Mouse (Mus musculus): Measurements from ENCODE around the gene Ms4a18. TPM values are rescaled to one million over a fixed set of nuclear protein-coding genes. Genes with fewer than 3 reads are reported as not detected.
"Not testable (repeated sequence)": the region's sequence is repeated elsewhere in the genome, so short reads cannot be mapped to it uniquely, and the experiment has no call there.

Ms4a18 gene
- not detected in 3 replicates for total RNA-seq (2017)

DNA sequence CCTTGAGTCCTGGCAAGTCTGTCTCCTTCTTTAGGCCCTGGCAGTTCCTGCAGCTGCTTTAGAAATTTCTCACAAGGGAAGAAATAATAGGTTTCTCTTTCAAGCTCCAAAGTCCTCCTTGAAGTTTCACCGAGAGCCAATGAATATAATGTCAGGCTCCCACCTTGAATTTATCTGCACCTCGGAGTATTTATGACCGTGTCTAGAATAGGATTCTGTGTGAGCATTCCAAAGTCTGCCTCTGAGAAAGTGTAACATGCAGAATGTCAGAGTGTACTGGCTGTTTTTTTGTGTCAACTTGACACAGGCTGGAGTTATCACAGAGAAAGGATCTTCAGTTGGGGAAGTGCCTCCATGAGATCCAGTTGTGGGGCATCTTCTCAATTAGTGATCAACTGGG, at the start of gene Ms4a18:
TSS of gene Ms4a18 (minus strand) at position 141 of the 400 bp plus-strand sequence.
- no peak for ATAC-seq (replicated peaks; ENCODE audit: insufficient number of reproducible peaks, low FRiP score, low TSS enrichment, poor library complexity, severe bottlenecking)

DNA sequence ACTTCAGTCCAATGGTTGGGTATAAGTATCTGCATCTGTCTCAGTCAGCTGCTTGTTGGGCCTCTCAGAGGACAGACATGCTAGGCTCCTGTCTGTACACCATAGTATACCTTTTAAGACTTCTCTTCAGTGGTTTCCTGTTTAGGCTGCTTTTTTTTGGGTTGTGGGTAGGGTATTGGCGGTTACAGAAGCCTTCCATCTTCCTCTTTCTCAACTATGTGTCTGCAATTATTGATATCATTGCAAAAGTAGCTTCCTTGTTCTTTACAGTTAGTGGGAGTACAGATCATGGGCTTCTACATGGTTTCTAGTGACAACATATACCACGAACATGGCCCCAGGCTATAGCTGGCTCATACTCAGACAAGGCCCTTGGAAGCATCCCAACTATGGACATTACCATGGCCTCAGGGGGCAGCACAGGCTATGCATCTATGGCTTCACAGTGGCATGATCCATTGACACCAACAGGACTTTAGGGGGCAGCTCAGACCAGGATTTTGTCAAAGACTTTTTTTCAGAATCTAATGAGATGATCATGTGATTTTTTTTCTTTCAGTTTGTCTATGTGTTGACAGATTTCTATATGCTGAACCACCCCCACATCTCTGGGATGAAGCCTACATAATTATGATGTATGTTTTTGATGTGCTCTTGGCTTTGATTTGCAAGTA, 47.5 kb upstream of the Ms4a18 start:
- ATAC-seq (replicated peaks; ENCODE audit: insufficient number of reproducible peaks, low FRiP score, low TSS enrichment, poor library complexity, severe bottlenecking) = peak; percentile 91

DNA sequence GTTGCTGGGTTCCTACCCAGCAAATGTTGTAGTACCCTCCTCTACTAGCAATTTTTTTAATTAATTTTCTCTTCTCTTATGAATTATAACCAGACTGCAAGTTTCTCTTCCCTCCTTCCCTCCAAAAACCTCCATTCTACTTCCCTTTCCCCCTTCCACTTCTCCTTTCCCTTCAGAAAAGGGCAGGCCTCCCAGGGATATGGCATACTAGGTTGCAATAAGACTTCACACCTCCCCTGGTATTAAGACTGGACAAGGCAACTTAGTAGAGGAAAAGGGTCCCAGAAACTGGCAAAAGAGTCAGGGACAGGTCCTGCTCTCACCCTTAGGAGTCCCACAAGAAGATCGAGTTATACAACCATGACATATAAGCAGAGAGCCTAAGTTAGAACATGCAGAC, 43.1 kb upstream of the Ms4a18 start:
- peak; percentile 35; the same call in 1 of the 2 replicates for ATAC-seq (replicated peaks; ENCODE audit: insufficient number of reproducible peaks, low FRiP score, low TSS enrichment, poor library complexity, severe bottlenecking)

DNA sequence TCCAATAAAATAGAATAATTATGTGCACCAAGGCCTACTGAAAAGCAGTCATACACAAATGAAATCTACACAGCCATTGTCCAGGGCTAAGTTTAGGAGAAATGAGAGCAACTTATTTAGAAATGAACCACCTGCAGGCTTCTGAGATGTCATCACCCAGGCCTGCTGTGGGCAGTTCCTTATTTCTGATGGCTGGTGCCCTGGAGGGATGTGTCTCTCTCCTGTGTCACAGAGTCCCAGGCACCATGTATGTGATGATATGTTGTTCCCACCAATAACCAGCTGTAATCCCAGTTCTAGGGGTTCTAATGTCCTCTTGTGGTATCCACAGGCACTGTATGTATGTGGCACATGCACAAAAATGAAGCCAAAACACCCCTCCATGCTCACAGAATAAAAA, 42.1 kb upstream of the Ms4a18 start:
- ATAC-seq (replicated peaks; ENCODE audit: insufficient number of reproducible peaks, low FRiP score, low TSS enrichment, poor library complexity, severe bottlenecking) = peak; percentile 70; the same call in 1 of the 2 replicates

DNA sequence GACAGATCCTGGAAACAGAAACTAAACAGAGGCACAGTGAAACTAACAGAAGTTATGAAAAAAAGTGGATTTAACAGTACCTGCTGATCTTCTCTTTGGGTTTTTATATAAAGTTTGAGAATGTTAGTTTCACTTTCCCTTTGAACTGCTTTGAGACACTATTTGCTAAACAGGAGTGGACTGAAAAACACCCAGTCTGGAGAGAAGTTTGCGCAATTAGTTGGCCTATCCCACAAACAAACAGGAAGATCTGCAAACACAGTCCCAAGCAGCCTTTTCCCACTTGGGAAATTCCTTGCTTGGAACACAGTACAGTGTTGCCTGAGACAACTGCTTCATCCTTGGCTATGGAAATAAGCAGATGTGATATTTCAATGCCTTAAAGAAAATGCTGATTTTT, 37.9 kb upstream of the Ms4a18 start:
- not testable (repeated sequence) for ATAC-seq (replicated peaks; ENCODE audit: insufficient number of reproducible peaks, low FRiP score, low TSS enrichment, poor library complexity, severe bottlenecking)

DNA sequence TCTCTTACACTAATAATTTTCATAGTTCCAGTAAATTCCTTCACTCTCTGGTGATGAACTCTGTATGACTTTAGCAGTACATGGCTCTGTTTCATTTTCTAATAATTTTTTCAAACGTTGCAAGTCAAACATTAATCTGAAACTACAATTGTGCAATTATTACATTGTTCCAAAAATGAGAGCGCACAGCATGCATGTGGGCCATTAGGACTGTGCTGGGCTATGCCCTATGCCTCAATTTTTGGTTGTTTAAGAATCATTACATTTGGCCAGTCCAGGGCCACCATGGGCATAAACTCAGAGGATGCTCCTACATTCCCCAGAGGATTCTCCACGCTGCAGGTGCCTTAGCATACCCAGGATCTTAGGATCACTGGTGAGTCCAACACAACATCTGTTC, 35.4 kb upstream of the Ms4a18 start:
- ATAC-seq (replicated peaks; ENCODE audit: insufficient number of reproducible peaks, low FRiP score, low TSS enrichment, poor library complexity, severe bottlenecking) = no peak

DNA sequence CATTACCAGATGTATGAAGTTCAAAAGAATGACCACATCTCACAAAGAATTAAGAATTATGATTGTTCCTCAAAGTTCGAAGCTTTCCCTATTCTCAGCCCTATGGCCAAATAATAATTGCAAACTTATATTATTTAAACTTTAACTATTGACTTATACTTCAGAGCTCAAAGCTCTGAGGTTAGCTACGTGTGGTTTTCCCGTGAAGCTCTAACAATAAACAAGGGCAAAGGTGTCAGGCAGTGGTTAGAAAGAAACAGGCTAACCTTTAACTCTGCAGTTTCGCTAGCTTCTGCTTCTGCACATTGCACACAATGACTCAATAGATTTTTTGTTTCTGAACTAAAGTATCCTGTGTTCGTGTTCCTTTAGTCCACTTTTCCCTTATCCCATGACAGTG, 35.0 kb upstream of the Ms4a18 start:
- peak; percentile 60; the same call in 1 of the 2 replicates for ATAC-seq (replicated peaks; ENCODE audit: insufficient number of reproducible peaks, low FRiP score, low TSS enrichment, poor library complexity, severe bottlenecking)

DNA sequence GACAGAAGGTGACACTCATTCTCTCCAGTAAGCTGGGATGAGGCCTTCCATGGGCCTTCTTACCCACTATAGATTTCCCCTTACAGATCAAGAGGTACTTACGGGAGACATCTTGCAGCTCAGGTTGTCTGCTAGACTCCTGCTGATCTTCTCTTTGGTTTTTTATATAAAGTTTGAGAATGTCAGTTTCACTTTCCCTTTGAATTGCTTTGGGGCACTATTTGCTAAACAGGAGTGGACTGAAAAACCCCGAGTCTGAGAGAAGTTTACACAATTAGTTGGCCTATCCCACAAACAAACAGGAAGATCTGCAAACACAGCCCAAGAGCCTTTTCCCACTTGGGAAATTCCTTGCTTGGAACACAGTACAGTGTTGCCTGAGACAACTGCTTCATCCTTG, 32.5 kb upstream of the Ms4a18 start:
- no peak for ATAC-seq (replicated peaks; ENCODE audit: insufficient number of reproducible peaks, low FRiP score, low TSS enrichment, poor library complexity, severe bottlenecking)

DNA sequence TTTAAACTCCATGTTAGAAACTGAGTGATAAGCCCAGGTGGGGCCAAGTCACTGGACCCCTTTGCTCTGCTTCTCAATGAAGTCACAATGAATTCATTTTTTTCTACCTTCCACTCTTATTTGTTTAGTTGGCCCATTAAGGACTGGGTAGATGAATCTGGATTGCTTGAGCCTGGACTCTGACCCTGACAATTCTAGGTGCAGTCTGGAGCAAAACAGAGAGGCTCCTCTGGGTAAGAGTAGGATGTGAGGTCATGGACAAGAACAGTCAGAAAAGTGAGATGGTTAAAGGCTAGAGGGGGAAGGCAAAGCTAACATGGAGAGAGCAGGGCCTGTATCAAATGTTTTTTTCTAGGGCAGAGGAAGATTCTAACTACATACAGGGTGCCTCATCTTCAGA, 31.6 kb upstream of the Ms4a18 start:
- no peak for ATAC-seq (replicated peaks; ENCODE audit: insufficient number of reproducible peaks, low FRiP score, low TSS enrichment, poor library complexity, severe bottlenecking)

DNA sequence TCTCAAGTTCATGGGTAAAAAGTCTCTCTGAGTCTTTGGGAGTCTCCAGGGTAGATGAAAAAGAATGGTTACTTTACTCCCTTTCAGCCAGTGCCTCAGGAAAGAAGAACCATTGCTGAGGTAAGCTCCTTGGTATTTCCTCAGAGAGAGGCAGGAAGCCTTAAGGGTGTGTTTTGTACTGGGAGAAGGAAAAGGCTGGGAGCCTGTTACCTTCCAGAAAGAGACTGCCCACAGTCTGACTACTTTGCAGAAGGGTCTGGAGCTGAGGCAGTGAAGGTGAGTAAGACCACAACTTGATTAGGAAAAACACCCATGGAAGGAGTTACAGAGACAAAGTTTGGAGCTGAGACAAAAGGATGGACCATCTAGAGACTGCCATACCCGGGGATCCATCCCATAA, 30.7 kb upstream of the Ms4a18 start:
- no peak for ATAC-seq (replicated peaks; ENCODE audit: insufficient number of reproducible peaks, low FRiP score, low TSS enrichment, poor library complexity, severe bottlenecking)

DNA sequence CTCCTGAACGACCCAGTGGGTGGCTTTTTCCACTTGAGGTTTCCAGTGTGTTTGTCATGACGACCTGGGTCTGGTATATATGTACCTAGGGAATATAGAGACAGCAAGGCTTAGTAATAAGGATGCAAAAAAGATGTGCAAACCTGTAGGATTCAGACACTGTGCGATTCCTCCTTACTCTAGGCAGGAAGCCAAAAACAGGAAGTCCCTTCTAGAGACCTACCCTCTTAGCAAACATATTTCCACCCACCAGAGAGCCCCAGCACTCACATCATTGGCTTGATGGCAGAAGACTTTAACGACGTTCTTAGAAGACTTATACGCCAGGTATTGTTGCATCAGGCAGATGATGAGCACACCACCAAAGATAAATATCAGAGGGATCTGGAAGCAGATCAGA, 30.2 kb upstream of the Ms4a18 start:
- peak; percentile 39; the same call in 1 of the 2 replicates for ATAC-seq (replicated peaks; ENCODE audit: insufficient number of reproducible peaks, low FRiP score, low TSS enrichment, poor library complexity, severe bottlenecking)

DNA sequence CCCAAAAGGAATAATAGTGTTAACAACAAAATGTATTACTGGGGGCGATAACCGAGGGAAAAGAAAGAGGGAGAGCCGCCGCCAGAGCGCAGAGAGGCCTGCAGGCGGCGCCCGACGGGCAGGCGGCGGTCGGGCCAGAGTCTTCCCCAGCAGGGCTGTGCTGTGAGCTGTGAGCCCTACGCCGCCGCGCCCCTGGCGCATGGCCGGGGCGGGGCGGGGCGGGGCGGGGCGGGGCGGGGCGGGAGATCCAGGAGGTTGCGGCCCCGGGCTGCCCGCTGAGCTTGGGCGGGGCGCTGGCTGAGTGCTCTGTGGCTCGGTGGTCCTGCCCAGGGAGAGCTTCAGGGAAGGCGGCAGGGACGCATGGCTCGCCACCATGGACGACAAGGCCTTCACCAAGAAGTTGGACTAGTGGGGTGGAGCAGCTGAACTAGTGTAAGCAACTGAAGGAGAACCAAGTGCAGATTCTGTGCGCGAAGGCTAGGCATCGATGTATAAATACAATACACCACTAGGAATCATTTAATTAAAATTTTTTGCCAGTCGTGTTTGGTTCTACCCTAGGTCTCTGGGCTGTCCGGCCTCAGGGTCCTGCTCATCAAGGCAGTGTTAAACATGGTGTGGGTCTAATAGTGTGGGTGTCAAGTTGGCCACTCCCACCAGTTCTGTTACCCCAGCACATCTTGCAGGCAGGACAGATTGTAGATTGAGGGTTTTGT, 27.3 kb upstream of the Ms4a18 start:
- ATAC-seq (replicated peaks; ENCODE audit: insufficient number of reproducible peaks, low FRiP score, low TSS enrichment, poor library complexity, severe bottlenecking) = peak; percentile 87

DNA sequence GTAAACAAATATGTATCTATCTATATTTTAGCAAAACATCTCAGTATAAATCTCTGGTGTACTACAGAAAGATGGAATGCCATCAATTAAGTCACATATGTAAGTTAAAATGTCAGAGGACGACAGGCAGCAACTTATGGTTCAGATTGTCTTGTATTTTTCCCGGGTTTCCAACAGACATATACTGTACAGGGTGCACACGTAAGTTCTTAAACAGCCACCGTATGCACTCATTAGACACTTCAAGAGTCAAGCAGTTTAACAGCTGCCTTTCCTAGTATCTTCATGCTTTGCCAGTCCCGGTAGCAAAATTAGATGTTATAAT, 26.8 kb upstream of the Ms4a18 start:
- ATAC-seq (replicated peaks; ENCODE audit: insufficient number of reproducible peaks, low FRiP score, low TSS enrichment, poor library complexity, severe bottlenecking) = no peak

DNA sequence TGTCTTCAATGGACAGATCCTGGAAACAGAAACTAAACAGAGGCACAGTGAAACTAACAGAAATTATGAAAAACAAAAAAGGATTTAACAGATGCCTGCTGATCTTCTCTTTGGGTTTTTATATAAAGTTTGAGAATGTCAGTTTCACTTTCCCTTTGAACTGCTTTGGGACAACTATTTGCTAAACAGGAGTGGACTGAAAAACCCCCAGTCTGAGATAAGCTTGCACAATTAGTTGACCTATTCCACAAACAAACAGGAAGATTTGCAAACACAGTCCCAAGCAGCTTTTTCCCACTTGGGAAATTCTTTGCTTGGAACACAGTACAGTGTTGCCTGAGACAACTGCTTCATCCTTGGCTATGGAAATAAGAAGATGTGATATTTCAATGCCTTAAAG, 19.7 kb upstream of the Ms4a18 start:
- no peak for ATAC-seq (replicated peaks; ENCODE audit: insufficient number of reproducible peaks, low FRiP score, low TSS enrichment, poor library complexity, severe bottlenecking)

DNA sequence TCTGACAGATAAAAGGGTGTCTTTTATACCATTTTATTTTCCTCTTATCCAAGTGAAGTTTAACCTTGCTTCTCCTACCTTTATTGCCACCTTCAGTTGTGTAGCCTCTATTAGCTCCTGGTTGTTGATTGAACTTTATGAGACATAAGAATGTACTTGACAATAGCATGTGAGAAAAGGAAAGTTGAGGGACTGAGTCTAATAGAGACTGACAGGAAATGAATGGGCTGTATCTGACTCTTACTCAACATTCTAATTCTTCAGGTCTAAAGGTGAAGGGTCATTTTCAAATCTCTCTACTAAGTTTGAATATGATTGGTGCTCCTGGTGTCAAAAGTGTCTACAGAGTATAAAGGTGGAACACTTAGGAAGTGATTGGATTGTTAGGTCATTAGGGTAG, 4.6 kb upstream of the Ms4a18 start:
- ATAC-seq (replicated peaks; ENCODE audit: insufficient number of reproducible peaks, low FRiP score, low TSS enrichment, poor library complexity, severe bottlenecking) = no peak

DNA sequence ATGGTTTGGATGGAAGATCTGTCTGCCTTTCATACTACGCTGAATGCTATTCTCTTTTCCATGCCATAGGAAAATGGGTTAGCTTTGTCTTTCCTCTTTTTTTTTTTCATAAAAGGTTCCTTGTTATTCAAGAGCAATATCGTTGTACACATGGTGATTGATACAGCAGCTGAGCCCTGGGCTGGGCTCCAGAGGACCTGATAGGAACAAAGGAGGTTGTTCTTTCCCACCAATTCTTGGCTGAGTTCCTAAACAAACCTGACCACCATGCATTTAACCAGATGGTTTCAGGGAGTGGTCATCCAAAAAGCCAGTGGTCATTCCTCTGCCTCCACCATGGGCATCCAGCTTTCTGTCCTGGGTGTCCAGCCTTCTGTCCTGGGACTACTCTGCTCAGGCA, 580 bp downstream of the Ms4a18 start:
- ATAC-seq (replicated peaks; ENCODE audit: insufficient number of reproducible peaks, low FRiP score, low TSS enrichment, poor library complexity, severe bottlenecking) = no peak

DNA sequence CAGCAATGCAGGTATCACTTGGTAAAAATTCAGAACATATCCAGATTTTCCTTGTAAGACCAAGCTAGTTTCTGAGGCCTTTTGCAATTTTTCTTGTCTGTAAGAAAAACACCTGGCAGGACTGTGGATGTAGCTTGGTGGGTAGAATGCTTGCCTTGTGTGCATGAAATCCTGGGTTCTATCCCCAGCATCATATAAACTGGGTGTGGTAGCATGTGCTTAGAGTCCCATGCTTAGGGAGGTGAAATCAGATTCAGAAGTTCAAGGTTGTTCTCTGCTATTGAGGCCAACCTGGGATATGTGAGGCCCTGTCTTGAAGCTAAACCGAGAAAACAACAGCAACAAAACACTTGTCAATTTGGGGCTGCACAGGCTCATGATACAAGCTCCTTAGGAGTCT, 1.8 kb downstream of the Ms4a18 start:
- no peak for ATAC-seq (replicated peaks; ENCODE audit: insufficient number of reproducible peaks, low FRiP score, low TSS enrichment, poor library complexity, severe bottlenecking)

DNA sequence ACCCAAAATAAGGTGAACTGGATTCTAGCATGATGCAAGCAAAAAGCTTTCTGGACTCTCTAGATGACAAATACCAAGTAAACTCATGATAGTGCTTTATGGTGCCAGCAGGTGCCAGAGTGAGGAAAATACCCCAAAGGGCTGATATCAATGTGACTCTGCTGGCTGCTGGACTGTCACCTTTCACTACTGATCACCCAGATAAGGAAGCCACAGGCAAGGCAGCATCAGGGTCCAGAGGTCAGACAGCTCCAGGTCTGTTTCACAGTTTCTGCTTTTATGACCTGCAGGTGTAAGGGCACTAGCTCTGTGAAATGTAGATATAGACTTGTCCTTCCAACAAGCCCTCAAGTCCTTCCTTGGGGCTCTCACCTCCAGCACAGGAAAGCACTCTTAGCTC, 2.4 kb downstream of the Ms4a18 start:
- ATAC-seq (replicated peaks; ENCODE audit: insufficient number of reproducible peaks, low FRiP score, low TSS enrichment, poor library complexity, severe bottlenecking) = no peak

DNA sequence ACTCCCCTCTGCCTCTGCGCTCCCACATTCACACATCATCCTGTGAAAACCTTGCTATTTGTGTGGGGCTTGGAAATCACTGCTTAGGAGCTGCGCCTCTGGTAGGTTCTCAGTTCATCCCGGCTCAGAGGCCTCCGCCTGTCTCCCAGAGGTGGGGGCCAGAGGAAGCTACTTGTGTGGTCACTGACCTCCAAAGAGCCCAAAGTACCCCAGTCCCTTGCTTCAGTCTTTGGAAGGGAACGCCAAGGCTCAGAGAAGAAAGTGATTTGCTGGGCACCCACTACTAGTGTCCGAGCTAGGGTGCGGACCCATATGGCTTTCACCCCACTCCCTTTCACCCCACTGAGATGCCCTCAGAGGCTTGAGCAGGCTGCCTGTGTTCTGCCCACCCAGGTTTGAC, 24.7 kb downstream of the Ms4a18 start, which contains the start of gene Ms4a15:
TSS of gene Ms4a15 (minus strand) at position 101 of the 400 bp plus-strand sequence.
- ATAC-seq (replicated peaks; ENCODE audit: insufficient number of reproducible peaks, low FRiP score, low TSS enrichment, poor library complexity, severe bottlenecking) = no peak

DNA sequence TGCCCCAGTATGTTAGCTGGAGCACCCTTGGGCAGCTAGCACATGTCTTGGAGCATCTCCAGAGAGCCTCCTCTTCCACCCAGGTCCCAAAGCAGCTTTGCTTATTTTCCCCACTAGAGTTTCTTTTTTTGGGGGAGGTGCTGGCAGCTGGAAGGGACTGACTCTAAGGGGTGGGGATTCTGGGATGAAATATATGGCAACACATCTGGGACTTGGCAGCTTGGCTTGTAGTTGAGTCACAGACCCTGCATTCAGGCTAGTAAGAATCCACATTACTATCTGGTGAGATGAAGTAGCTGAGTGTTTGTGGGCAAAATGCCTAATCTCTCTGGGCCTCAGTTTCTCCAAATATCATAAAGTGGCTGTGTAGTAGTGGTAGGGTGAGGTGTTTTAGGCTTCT, 25.9 kb downstream of the Ms4a18 start:
- ATAC-seq (replicated peaks; ENCODE audit: insufficient number of reproducible peaks, low FRiP score, low TSS enrichment, poor library complexity, severe bottlenecking) = no peak

Measured in monocyte, adult 5-6 weeks (primary cell).